Mouse (Mus musculus): ENCODE measurements around the gene Stpg2. TPM values are rescaled to one million over a fixed set of nuclear protein-coding genes. Genes with fewer than 3 reads are reported as not detected.
A peak's percentile ranks its signal among the peaks of the same experiment; 100 is the strongest.
"Not testable (repeated sequence)": the region's sequence is repeated elsewhere in the genome, so short reads cannot be mapped to it uniquely, and the experiment has no call there.

Gene Stpg2
- polyA plus RNA-seq, 1 experiment from 2014 or later: 0.19 TPM

- no peak overlapping the region for H3K4me3 ChIP-seq (ENCODE audit: low read depth, low read length)
- no peaks in the 10 kb centered on the region for H3K9me3 ChIP-seq (ENCODE audit: control insufficient read depth, low read length)
- no peak for DNase-seq (ENCODE audit: low spot score)
- no peaks in the 10 kb centered on the region for H3K36me3 ChIP-seq (ENCODE audit: control insufficient read depth, insufficient read depth, low read length)
- WGBS: 84% methylated on average over 3 of the region's 3 CpGs
- no peak for ATAC-seq (ENCODE audit: insufficient read depth, low FRiP score, low TSS enrichment)
- no peaks in the 10 kb centered on the region for H3K27me3 ChIP-seq (ENCODE audit: control insufficient read depth, insufficient read depth, low read length)
- no peaks in the 10 kb centered on the region for H3K4me1 ChIP-seq (ENCODE audit: control insufficient read depth, insufficient read depth, low read length)
- no peak overlapping the region for H3K9ac ChIP-seq (ENCODE audit: low read length)
- H3K4me2 ChIP-seq (ENCODE audit: low read depth): no peak overlapping the region
- no peak overlapping the region for H3K27ac ChIP-seq (ENCODE audit: low read depth, low read length)
These were observed 5.2 kb upstream of the Stpg2 start for GRCm38 (mm10) chr3:139200324-139200723.

- 72% methylated on average over 9 of the region's 9 CpGs for WGBS
- no peak overlapping the region for H3K27ac ChIP-seq (ENCODE audit: low read depth, low read length)
These were observed 11.5 kb downstream of the Stpg2 start for GRCm38 (mm10) chr3:139216945-139217344.

GRCm38 (mm10) chr3:139225123-139225522 is 19.6 kb downstream of the Stpg2 start:
- no peak overlapping the region for H3K4me2 ChIP-seq (ENCODE audit: low read depth)
- H3K9ac ChIP-seq (ENCODE audit: low read length): no peak overlapping the region
- no peak for ATAC-seq (ENCODE audit: insufficient read depth, low FRiP score, low TSS enrichment)
- DNase-seq (ENCODE audit: low spot score): no peak
- H3K4me3 ChIP-seq (ENCODE audit: low read depth, low read length): no peak overlapping the region
- no peaks in the 10 kb centered on the region for H3K9me3 ChIP-seq (ENCODE audit: control insufficient read depth, low read length)
- H3K27me3 ChIP-seq (ENCODE audit: control insufficient read depth, insufficient read depth, low read length): no peaks in the 10 kb centered on the region
- no peaks in the 10 kb centered on the region for H3K4me1 ChIP-seq (ENCODE audit: control insufficient read depth, insufficient read depth, low read length)
- no peak overlapping the region for H3K27ac ChIP-seq (ENCODE audit: low read depth, low read length)
- no peaks in the 10 kb centered on the region for H3K36me3 ChIP-seq (ENCODE audit: control insufficient read depth, insufficient read depth, low read length)
- WGBS: 74% methylated on average over 3 of the region's 3 CpGs

More at GRCm38 (mm10) chr3:139216945-139217344, 11.5 kb downstream of the Stpg2 start:
- Histone ChIP-seq H3K36me3 (ENCODE audit: control insufficient read depth, insufficient read depth, low read length) (no peaks in the 10 kb centered on the region), H3K27me3 (ENCODE audit: control insufficient read depth, insufficient read depth, low read length) (no peaks in the 10 kb centered on the region), H3K9ac (ENCODE audit: low read length) (no peak overlapping the region), H3K4me3 (ENCODE audit: low read depth, low read length) (no peak overlapping the region), H3K9me3 (ENCODE audit: control insufficient read depth, low read length) (no peaks in the 10 kb centered on the region), H3K4me1 (ENCODE audit: control insufficient read depth, insufficient read depth, low read length) (no peaks in the 10 kb centered on the region), H3K4me2 (ENCODE audit: low read depth) (no peak overlapping the region)
- DNase-seq (ENCODE audit: low spot score) (no peak), ATAC-seq (ENCODE audit: insufficient read depth, low FRiP score, low TSS enrichment) (no peak)

- Histone ChIP-seq H3K36me3 (ENCODE audit: control insufficient read depth, insufficient read depth, low read length) (no peaks in the 10 kb centered on the region), H3K4me3 (ENCODE audit: low read depth, low read length) (no peak overlapping the region), H3K27ac (ENCODE audit: low read depth, low read length) (no peak overlapping the region), H3K4me1 (ENCODE audit: control insufficient read depth, insufficient read depth, low read length) (no peaks in the 10 kb centered on the region), H3K9me3 (ENCODE audit: control insufficient read depth, low read length) (no peaks in the 10 kb centered on the region), H3K27me3 (ENCODE audit: control insufficient read depth, insufficient read depth, low read length) (no peaks in the 10 kb centered on the region), H3K4me2 (ENCODE audit: low read depth) (no peak overlapping the region), H3K9ac (ENCODE audit: low read length) (no peak overlapping the region)
- 70% methylated on average over 4 of the region's 4 CpGs for WGBS
- no peak for ATAC-seq (ENCODE audit: insufficient read depth, low FRiP score, low TSS enrichment)
- DNase-seq (ENCODE audit: low spot score): no peak
These were observed 21.3 kb downstream of the Stpg2 start for GRCm38 (mm10) chr3:139226811-139227210.

- no peak for DNase-seq (ENCODE audit: low spot score)
- Histone ChIP-seq H3K36me3 (ENCODE audit: control insufficient read depth, insufficient read depth, low read length) (no peaks in the 10 kb centered on the region), H3K27ac (ENCODE audit: low read depth, low read length) (no peak overlapping the region), H3K4me3 (ENCODE audit: low read depth, low read length) (no peak overlapping the region), H3K4me2 (ENCODE audit: low read depth) (no peak overlapping the region), H3K27me3 (ENCODE audit: control insufficient read depth, insufficient read depth, low read length) (no peaks in the 10 kb centered on the region), H3K4me1 (ENCODE audit: control insufficient read depth, insufficient read depth, low read length) (no peaks in the 10 kb centered on the region), H3K9ac (ENCODE audit: low read length) (no peak overlapping the region), H3K9me3 (ENCODE audit: control insufficient read depth, low read length) (no peaks in the 10 kb centered on the region)
- 81% methylated on average over 2 of the region's 2 CpGs for WGBS
- no peak for ATAC-seq (ENCODE audit: insufficient read depth, low FRiP score, low TSS enrichment)
These were observed 39.7 kb downstream of the Stpg2 start for GRCm38 (mm10) chr3:139245219-139245618.

GRCm38 (mm10) chr3:139246508-139246907 is 41.0 kb downstream of the Stpg2 start:
- no peaks in the 10 kb centered on the region for H3K27me3 ChIP-seq (ENCODE audit: control insufficient read depth, insufficient read depth, low read length)
- no peak overlapping the region for H3K9ac ChIP-seq (ENCODE audit: low read length)
- H3K36me3 ChIP-seq (ENCODE audit: control insufficient read depth, insufficient read depth, low read length): no peaks in the 10 kb centered on the region
- no peaks in the 10 kb centered on the region for H3K4me1 ChIP-seq (ENCODE audit: control insufficient read depth, insufficient read depth, low read length)
- H3K4me3 ChIP-seq (ENCODE audit: low read depth, low read length): no peak overlapping the region
- H3K4me2 ChIP-seq (ENCODE audit: low read depth): no peak overlapping the region
- H3K9me3 ChIP-seq (ENCODE audit: control insufficient read depth, low read length): no peaks in the 10 kb centered on the region
- ATAC-seq (ENCODE audit: insufficient read depth, low FRiP score, low TSS enrichment) (no peak), DNase-seq (ENCODE audit: low spot score) (peak; percentile 28)
- no peak overlapping the region for H3K27ac ChIP-seq (ENCODE audit: low read depth, low read length)
- 58% methylated on average over 4 of the region's 4 CpGs for WGBS

GRCm38 (mm10) chr3:139262359-139262758 is 56.9 kb downstream of the Stpg2 start:
- not testable (repeated sequence) for H3K36me3 ChIP-seq (ENCODE audit: control insufficient read depth, insufficient read depth, low read length); H3K4me2 ChIP-seq (ENCODE audit: low read depth); H3K4me3 ChIP-seq (ENCODE audit: low read depth, low read length); H3K9me3 ChIP-seq (ENCODE audit: control insufficient read depth, low read length); H3K9ac ChIP-seq (ENCODE audit: low read length); DNase-seq (ENCODE audit: low spot score); H3K27ac ChIP-seq (ENCODE audit: low read depth, low read length); H3K4me1 ChIP-seq (ENCODE audit: control insufficient read depth, insufficient read depth, low read length); ATAC-seq (ENCODE audit: insufficient read depth, low FRiP score, low TSS enrichment); H3K27me3 ChIP-seq (ENCODE audit: control insufficient read depth, insufficient read depth, low read length)
- WGBS: 92% methylated on average over 4 of the region's 4 CpGs

GRCm38 (mm10) chr3:139297909-139298308 is 92.4 kb downstream of the Stpg2 start:
- DNase-seq (ENCODE audit: low spot score) (no peak), ATAC-seq (ENCODE audit: insufficient read depth, low FRiP score, low TSS enrichment) (no peak)
- no peaks in the 10 kb centered on the region for H3K9me3 ChIP-seq (ENCODE audit: control insufficient read depth, low read length)
- no peak overlapping the region for H3K9ac ChIP-seq (ENCODE audit: low read length)
- no peaks in the 10 kb centered on the region for H3K4me1 ChIP-seq (ENCODE audit: control insufficient read depth, insufficient read depth, low read length)
- H3K4me3 ChIP-seq (ENCODE audit: low read depth, low read length): no peak overlapping the region
- no peaks in the 10 kb centered on the region for H3K36me3 ChIP-seq (ENCODE audit: control insufficient read depth, insufficient read depth, low read length)
- no peak overlapping the region for H3K27ac ChIP-seq (ENCODE audit: low read depth, low read length)
- no peak overlapping the region for H3K4me2 ChIP-seq (ENCODE audit: low read depth)
- H3K27me3 ChIP-seq (ENCODE audit: control insufficient read depth, insufficient read depth, low read length): no peaks in the 10 kb centered on the region

- ATAC-seq (ENCODE audit: insufficient read depth, low FRiP score, low TSS enrichment) (no peak), DNase-seq (ENCODE audit: low spot score) (no peak)
- no peak overlapping the region for H3K9ac ChIP-seq (ENCODE audit: low read length)
- no peaks in the 10 kb centered on the region for H3K9me3 ChIP-seq (ENCODE audit: control insufficient read depth, low read length)
- H3K27ac ChIP-seq (ENCODE audit: low read depth, low read length): no peak overlapping the region
- H3K4me1 ChIP-seq (ENCODE audit: control insufficient read depth, insufficient read depth, low read length): no peaks in the 10 kb centered on the region
- WGBS: 48% methylated on average over 7 of the region's 7 CpGs
- no peaks in the 10 kb centered on the region for H3K36me3 ChIP-seq (ENCODE audit: control insufficient read depth, insufficient read depth, low read length)
- no peak overlapping the region for H3K4me2 ChIP-seq (ENCODE audit: low read depth)
- no peak overlapping the region for H3K4me3 ChIP-seq (ENCODE audit: low read depth, low read length)
- H3K27me3 ChIP-seq (ENCODE audit: control insufficient read depth, insufficient read depth, low read length): no peaks in the 10 kb centered on the region
These were observed 102.8 kb downstream of the Stpg2 start for GRCm38 (mm10) chr3:139308078-139308809.
